Mouse (Mus musculus) intestine, embryonic 14.5 days (tissue): ENCODE results near the gene Copg1. TPM values are rescaled to one million over a fixed set of nuclear protein-coding genes. Genes with fewer than 3 reads are reported as not detected.

ENCODE experiments used
- ATAC-seq: fragments of 200-750 bp; cut with Nextera tagmentation; replicated peaks from 2 replicates; pipeline ENCODE4 v1.8.0; 2017; ENCODE audit warnings: low read depth, moderate number of reproducible peaks, moderate TSS enrichment, moderate library complexity; ENCODE audit not compliant: low FRiP score, low TSS enrichment
- DNase-seq: peaks from one replicate; pipeline ENCODE4 v3.0.0-alpha.2; 2018; ENCODE audit warnings: low spot score
- H3K27ac ChIP-seq: fragments of 300-500 bp; sonication (generic); 2 replicates; pipeline ENCODE4 v1.5.1; 2014; ENCODE audit warnings: low read depth, mild to moderate bottlenecking, control low read depth
- H3K27me3 ChIP-seq: fragments of 300-500 bp; sonication (generic); replicated peaks from 2 replicates; pipeline ENCODE4 v1.6.1; 2014; ENCODE audit warnings: low read length, control low read depth; ENCODE audit not compliant: control insufficient read depth, insufficient read depth
- H3K36me3 ChIP-seq: fragments of 300-500 bp; sonication (generic); 2 replicates; pipeline ENCODE4 v1.6.1; 2014; ENCODE audit warnings: low read length, control low read depth; ENCODE audit not compliant: control insufficient read depth, insufficient read depth
- H3K4me1 ChIP-seq: fragments of 300-500 bp; sonication (generic); replicated peaks from 2 replicates; pipeline ENCODE4 v1.6.1; 2014; ENCODE audit warnings: low read length, control low read depth, mixed read lengths; ENCODE audit not compliant: control insufficient read depth, insufficient read depth
- H3K4me2 ChIP-seq: fragments of 300-500 bp; sonication (generic); 2 replicates; pipeline ENCODE4 v1.6.1; 2014; ENCODE audit warnings: low read length
- H3K4me3 ChIP-seq: fragments of 300-500 bp; sonication (generic); 2 replicates; pipeline ENCODE4 v1.5.1; 2014; ENCODE audit warnings: low read depth, low read length, control low read depth, mixed read lengths
- H3K9ac ChIP-seq: fragments of 300-500 bp; sonication (generic); 2 replicates; pipeline ENCODE4 v1.6.1; 2014; ENCODE audit warnings: mild to moderate bottlenecking, low read length
- H3K9me3 ChIP-seq: fragments of 300-500 bp; sonication (generic); 2 replicates; pipeline ENCODE4 v1.6.1; 2016; ENCODE audit warnings: low read length, control low read depth; ENCODE audit not compliant: control insufficient read depth
- WGBS: fragments of 180-500 bp; shearing (Covaris S2); extraction: QIAGEN DNeasy Blood & Tissue Kit; methylation state at CpG from one replicate; pipeline ENCODE4 v1.1.7; 2014; 5-methylcytosine and 5-hydroxymethylcytosine counted together
- polyA plus RNA-seq: library from polyadenylated mRNA; unstranded; fragments of >200 nt; fragmentation: Nextera tagmentation; extraction: Ambion mirVana; gene quantifications from 2 replicates; pipeline ENCODE4 v1.2.1, GENCODE M21; 2014

Copg1 gene
- polyA plus RNA-seq, 1 experiment from 2014 or later = 170 TPM

DNA sequence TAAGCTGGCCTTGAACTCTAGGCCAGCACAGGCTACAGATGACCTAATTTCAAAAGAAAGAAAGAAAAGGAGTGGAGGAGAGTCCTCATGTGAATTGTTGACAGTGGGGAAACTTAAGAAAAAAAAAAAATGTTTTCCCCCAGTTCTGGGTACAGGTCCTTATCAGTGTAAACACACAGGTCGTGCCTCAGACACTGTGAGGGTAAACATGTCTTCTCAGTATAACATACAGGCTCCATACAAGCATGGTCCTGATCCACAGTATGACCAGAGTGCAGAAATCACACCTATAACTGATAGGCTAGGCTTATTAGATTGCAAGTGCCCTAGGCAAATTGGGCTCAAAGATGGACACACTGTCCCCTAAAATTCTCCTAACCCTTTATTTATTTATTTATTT is 17.2 kb upstream of the Copg1 start:
- DNase-seq = no peak

DNA sequence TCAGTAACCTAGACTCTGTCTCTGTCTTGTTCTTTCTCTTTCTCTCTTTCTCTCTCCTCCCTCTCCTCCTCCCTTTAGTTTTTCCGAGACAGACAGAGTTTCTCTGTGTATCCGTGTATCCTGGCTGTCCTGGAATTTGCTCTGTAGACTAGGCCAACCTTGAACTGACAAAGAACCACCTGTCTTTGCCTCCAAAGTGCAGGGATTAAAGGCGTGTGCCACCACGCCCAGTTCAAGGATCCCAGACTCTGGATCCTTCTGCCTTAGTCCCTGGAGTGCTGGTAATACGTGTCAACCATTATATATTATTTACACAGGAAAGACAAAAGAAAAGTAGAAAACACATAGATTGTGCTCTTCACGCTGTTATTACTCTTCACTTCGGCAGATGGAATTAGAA is 16.4 kb upstream of the Copg1 start:
- Histone ChIP-seq H3K36me3 (no peaks in the 10 kb centered on the region), H3K9ac (no peak overlapping the region), H3K4me3 (no peak overlapping the region), H3K4me1 (peaks cover 4% of the 10 kb centered on the region; the same call in 1 of the 2 replicates), H3K9me3 (no peaks in the 10 kb centered on the region; the same call in 1 of the 2 replicates), H3K4me2 (no peak overlapping the region), H3K27me3 (no peaks in the 10 kb centered on the region), H3K27ac (no peak overlapping the region)
- WGBS = 78% methylated on average over 7 of the region's 7 CpGs
- ATAC-seq (no peak), DNase-seq (no peak)

More for the DNA sequence above, 17.2 kb upstream of the Copg1 start:
- no peak for ATAC-seq
- H3K27me3 ChIP-seq = no peaks in the 10 kb centered on the region
- H3K4me2 ChIP-seq = no peak overlapping the region
- H3K4me3 ChIP-seq = no peak overlapping the region
- WGBS = 28% methylated on average over 1 of the region's 1 CpGs
- no peaks in the 10 kb centered on the region for H3K36me3 ChIP-seq
- no peak overlapping the region for H3K9ac ChIP-seq
- H3K4me1 ChIP-seq = peaks cover 4% of the 10 kb centered on the region; the same call in 1 of the 2 replicates
- no peak overlapping the region for H3K27ac ChIP-seq
- H3K9me3 ChIP-seq = no peaks in the 10 kb centered on the region; the same call in 1 of the 2 replicates

DNA sequence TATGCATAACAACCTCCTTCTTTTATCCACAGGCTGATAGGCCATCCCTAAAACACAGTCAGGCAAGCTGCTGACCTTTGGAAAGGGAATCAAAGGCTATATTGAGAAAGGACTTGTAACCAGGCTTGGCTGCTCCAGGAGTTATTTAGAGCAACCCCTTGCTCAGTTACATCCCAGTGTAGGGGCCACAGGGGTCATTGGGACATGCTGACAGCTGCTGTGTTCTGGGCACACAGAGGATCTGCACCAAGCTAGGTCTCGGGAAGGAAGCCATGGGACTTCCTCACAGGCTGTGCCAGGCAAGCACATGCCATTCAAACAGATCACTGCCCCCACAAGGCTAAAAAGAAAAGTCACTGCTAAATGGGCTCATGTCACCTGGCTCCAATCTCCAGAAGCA is 14.5 kb upstream of the Copg1 start:
- Histone ChIP-seq H3K27ac (no peak overlapping the region), H3K9ac (no peak overlapping the region), H3K4me3 (no peak overlapping the region), H3K4me2 (no peak overlapping the region), H3K9me3 (no peaks in the 10 kb centered on the region; the same call in 1 of the 2 replicates), H3K27me3 (no peaks in the 10 kb centered on the region), H3K4me1 (peaks cover 4% of the 10 kb centered on the region; the same call in 1 of the 2 replicates), H3K36me3 (no peaks in the 10 kb centered on the region)
- ATAC-seq = no peak
- 46% methylated on average over 1 of the region's 1 CpGs for WGBS
- no peak for DNase-seq

DNA sequence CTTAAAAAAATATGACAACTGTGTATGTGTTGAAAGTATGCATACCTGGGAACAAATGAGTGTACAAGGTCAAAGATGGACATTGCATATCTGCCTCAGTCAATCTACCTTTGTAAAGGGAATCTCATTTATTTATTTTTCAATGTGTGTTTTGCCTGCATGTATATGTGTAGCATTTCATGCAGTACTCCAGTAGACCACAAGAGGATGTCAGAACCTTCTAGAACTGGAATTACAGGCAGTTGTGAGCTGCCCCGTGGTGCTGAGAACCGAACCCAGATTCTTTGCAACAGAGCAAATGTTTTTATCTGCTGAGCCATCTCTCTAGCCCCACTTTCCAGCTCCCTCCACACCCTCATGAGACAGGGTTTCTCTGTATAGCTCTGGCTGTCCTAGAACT is 13.7 kb upstream of the Copg1 start:
- DNase-seq (no peak), ATAC-seq (no peak)
- H3K9me3 ChIP-seq = no peaks in the 10 kb centered on the region; the same call in 1 of the 2 replicates
- H3K27me3 ChIP-seq = no peaks in the 10 kb centered on the region
- H3K4me1 ChIP-seq = peaks cover 3% of the 10 kb centered on the region; the same call in 1 of the 2 replicates
- H3K4me2 ChIP-seq = no peak overlapping the region
- 90% methylated on average over 2 of the region's 2 CpGs for WGBS
- H3K9ac ChIP-seq = no peak overlapping the region
- H3K36me3 ChIP-seq = no peaks in the 10 kb centered on the region
- no peak overlapping the region for H3K27ac ChIP-seq
- no peak overlapping the region for H3K4me3 ChIP-seq

DNA sequence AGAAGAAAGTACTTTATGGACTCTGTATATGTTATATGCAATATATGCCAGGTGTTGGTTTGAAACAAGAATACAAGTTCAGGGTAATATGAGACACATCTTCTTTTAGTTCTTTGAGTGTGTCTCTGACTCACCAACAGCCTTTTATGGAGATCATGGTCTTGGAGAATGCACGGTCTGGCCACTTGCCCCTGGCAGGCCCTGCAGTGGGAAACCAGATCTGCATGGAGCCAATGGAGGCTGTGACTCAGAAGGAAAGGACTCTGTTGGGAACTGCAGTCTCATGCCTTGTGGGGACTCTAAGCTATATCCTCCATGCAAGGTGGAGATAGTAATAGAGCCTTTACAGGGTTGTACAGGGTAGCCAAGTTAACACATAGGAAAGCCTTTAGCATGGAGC is 12.5 kb upstream of the Copg1 start:
- Histone ChIP-seq H3K36me3 (no peaks in the 10 kb centered on the region), H3K4me2 (no peak overlapping the region), H3K9me3 (no peaks in the 10 kb centered on the region; the same call in 1 of the 2 replicates), H3K4me1 (no peaks in the 10 kb centered on the region), H3K4me3 (no peak overlapping the region), H3K27ac (no peak overlapping the region), H3K9ac (no peak overlapping the region), H3K27me3 (no peaks in the 10 kb centered on the region)
- WGBS = 85% methylated on average over 1 of the region's 1 CpGs
- ATAC-seq = no peak
- no peak for DNase-seq

DNA sequence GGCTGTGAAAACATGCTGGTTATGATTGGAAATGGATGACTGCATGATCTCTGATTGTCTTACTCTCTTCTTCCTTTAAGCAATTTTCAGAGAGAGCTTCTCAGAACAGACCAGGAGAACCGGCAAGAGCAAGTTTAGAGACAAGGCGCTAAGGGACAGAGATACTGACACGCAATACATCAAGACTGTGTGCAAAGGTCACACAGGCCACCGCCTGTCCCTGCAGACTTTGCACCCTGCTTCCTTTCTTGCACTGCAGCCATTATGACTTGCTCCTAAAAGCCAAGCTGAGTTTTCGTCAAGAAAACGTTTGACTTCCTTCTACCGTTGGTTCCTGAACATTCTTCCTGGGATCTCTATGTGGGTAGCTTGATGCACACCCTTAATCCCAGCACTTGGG is 12.1 kb upstream of the Copg1 start:
- WGBS = 75% methylated on average over 7 of the region's 7 CpGs
- Histone ChIP-seq H3K4me3 (no peak overlapping the region), H3K9me3 (no peaks in the 10 kb centered on the region; the same call in 1 of the 2 replicates), H3K9ac (no peak overlapping the region), H3K27ac (no peak overlapping the region), H3K4me1 (no peaks in the 10 kb centered on the region), H3K27me3 (no peaks in the 10 kb centered on the region), H3K36me3 (no peaks in the 10 kb centered on the region), H3K4me2 (no peak overlapping the region)
- no peak; the same call in 1 of the 2 replicates for ATAC-seq
- DNase-seq = no peak

DNA sequence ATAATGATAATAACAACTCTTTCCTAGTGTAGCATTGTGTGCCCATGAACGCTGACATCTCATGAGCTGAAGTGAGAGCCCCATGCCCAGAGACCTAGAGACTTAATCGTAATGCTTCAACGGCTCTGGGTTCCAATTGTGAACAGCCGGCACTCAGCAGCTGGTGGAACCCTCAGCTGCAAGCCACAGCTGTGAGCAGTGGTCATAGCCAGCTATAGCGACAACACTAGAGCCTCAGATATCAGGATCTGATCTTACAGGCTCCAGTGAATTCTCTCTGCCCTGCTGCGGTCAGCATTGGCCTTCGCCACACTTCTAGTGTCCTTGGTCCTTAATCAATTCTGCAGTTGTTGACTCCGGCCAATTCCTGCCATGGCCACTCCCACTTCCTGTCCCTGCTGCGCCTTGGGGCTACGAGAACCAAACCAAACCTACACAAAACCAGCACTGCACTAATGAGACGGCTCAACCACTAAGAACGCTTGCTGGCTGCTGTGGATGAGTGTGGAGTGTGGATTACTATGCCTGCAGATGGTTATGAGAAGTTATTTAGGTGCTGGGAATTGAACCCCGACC is 11.5 kb upstream of the Copg1 start:
- no peak for ATAC-seq
- Histone ChIP-seq H3K9ac (no peak overlapping the region), H3K4me1 (no peaks in the 10 kb centered on the region), H3K27me3 (no peaks in the 10 kb centered on the region), H3K4me3 (no peak overlapping the region), H3K4me2 (no peak overlapping the region), H3K27ac (no peak overlapping the region), H3K9me3 (no peaks in the 10 kb centered on the region; the same call in 1 of the 2 replicates), H3K36me3 (no peaks in the 10 kb centered on the region)
- no peak for DNase-seq
- WGBS = 74% methylated on average over 13 of the region's 13 CpGs

DNA sequence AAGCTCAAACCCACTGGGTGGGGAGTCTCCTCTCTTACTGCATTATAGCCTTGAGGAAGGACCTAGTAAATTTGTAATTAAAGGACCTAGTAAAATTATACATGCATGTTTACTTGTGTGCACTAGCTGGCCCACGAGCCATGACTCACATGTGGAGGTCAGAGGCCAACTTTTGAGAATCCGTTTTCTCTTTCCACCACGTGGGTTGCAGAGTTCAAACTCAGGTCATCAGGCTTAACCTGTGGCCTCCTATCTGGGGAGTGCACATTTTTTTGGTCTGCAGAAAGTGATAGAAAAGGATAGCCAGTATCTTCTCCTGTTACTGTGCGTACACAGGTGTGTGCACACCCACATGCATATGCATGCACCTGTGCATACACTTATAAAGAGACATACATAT is 8.6 kb upstream of the Copg1 start:
- H3K36me3 ChIP-seq = no peaks in the 10 kb centered on the region
- H3K9ac ChIP-seq = no peak overlapping the region
- DNase-seq (no peak), ATAC-seq (no peak)
- no peaks in the 10 kb centered on the region for H3K27me3 ChIP-seq
- no peaks in the 10 kb centered on the region for H3K4me1 ChIP-seq
- no peak overlapping the region for H3K4me2 ChIP-seq
- H3K9me3 ChIP-seq = no peaks in the 10 kb centered on the region; the same call in 1 of the 2 replicates
- WGBS = 18% methylated on average over 4 of the region's 4 CpGs
- no peak overlapping the region for H3K4me3 ChIP-seq
- H3K27ac ChIP-seq = no peak overlapping the region

DNA sequence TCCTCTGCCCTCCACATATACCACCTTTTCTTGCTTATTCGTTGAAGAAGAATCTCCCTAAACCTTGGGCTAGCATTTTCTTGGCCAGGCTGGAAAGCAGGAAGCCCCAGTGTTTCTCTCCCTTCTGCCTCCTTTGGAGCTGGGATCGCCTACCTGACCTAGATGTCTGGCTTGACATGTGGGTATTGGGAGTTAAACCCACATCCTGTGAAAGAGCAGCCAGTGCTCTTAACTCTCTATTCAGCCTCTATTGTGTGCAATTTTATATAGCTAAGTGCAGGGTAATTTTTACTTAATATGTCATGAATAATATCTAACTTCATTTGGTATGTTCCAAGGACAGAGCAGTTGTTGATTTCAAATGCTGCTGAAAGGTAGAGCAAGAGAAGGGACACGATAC is 8.0 kb upstream of the Copg1 start:
- 72% methylated on average over 3 of the region's 3 CpGs for WGBS
- no peak overlapping the region for H3K4me2 ChIP-seq
- H3K9ac ChIP-seq = no peak overlapping the region
- H3K36me3 ChIP-seq = no peaks in the 10 kb centered on the region
- H3K27ac ChIP-seq = no peak overlapping the region
- H3K27me3 ChIP-seq = no peaks in the 10 kb centered on the region
- no peaks in the 10 kb centered on the region for H3K9me3 ChIP-seq
- no peak overlapping the region for H3K4me3 ChIP-seq
- ATAC-seq (no peak), DNase-seq (no peak)
- H3K4me1 ChIP-seq = no peaks in the 10 kb centered on the region
